Mouse (Mus musculus): ENCODE measurements around the gene Asic1. TPM values are rescaled to one million over a fixed set of nuclear protein-coding genes. Genes with fewer than 3 reads are reported as not detected.

Gene Asic1
- total RNA-seq, 2 experiments from 2014 or later = 0.49 TPM; not detected in 1

DNA sequence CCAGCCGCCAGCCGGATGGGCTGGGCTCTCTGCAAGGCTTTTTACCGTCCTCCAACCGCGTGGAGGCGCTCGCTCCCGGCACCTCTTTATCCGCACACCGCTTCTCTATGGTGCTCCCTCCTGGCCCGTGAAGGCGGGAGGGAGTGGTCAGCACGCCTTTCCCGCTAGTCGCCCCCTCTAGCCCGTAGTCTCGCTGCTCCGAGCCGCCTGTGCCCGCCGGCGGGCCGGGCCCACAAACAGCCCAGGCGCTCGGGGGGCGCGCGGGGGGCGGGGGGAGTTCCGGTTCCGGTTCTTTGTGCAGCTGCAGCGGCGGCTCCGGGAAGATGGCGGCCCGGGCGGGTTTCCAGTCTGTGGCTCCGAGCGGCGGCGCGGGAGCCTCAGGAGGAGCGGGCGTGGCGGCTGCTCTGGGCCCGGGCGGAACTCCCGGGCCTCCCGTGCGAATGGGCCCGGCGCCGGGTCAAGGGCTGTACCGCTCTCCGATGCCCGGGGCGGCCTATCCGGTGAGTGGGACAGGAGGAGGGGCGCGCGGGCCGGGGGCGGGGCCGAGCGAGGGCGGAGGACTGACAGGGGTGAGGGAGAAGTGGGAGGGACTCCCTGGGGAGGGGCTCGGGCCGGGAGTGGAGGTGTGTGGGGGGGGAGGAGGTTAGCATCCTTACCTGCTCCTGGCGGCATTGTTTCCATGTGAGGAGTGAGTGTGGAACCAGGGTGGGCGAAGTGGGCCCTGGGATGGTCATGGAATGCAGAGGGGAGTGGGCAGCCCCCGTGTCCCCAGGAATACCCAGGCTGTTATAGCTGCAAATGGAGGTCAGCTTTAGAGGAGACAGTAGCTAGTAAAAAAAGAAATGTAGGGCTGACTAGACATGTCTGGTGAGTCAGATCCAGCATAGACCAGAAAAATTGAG lies 32.1 kb downstream of the Asic1 start, which contains the start of gene Smarcd1:
Smarcd1 (plus strand) TSS at position 131 of the 902 bp plus-strand sequence.
- DNase-seq = peak; percentile 96 to 97

DNA sequence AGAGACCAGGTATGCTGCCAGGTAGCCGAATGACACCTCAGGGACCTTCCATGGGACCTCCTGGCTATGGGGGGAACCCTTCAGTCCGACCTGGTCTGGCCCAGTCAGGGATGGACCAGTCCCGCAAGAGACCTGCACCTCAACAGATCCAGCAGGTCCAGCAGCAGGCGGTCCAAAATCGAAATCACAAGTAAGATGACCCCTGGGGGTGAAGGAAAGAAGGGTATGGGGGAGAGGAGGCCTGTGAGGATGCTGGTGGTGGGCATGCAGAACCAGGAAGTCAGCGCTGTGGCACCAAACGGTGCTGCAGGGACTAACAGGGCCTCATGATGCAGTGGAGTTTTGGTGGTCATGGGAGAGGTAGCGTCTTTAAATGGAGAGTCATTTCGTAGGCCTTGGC lies 32.9 kb downstream of the Asic1 start:
- peak in 1 of 2 experiments; percentile 21 for DNase-seq

DNA sequence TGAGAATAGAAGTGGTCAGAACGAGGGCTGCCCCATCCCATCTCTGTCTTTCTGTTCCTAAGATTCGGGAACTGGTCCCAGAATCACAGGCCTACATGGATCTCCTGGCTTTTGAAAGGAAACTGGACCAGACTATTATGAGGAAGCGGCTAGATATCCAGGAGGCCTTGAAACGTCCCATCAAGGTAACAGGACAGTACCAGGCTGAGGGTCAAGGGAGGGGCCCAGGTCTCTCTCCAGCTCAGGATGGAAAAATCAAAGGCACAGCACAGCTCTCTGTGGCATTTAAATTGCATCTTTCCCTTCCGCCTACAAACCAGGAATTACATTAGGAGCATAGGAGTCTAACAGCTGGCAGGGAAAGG lies 33.5 kb downstream of the Asic1 start:
- DNase-seq = no peak

DNA sequence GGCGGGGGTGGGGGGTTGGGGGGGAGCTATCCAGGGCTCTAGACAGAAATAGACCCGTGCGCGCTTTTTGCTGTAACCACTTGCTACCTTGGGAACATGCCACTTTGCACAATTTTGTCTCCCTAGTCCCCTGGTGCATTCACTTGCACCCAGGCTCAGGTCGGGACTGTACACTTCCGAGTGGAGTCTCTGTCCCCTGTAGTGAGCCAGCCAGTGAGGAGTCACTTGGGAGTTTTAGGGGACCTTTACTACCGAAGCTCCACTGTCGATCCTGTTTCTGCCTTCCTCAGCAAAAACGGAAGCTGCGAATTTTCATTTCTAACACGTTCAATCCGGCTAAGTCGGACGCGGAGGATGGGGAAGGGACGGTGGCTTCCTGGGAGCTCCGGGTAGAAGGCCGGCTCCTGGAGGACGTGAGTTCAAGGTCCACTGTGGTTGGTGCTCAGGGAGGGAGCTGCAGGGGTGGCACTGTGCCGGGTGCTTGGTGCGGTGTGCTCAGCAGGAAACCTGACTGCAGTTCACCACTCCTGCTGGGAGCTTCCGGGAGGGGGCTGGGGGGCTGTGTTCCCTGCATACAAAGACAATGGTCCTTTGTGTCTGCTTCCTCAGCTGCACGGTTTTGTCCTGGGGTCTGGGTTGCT lies 34.0 kb downstream of the Asic1 start:
- peak in 1 of 2 experiments; percentile 51 for DNase-seq

DNA sequence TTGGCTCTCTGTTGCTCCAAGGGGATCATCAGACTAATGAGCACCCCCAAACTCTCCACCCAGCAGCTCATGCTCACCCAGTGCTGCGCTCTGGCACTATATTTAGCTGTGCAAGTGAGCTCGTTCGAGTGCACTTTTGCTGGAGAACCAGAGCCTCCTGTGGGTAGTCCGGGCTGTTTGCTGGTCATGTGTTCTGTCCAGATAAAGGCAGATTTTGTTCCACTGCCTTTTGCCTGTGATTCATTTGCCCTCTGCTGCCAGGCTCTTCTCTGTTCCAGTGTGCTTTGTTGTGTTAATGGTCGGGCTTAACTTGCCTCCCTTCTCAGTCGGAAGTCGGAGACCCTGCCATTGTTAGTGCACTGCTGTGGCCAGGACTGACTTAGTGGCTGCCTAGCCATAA lies 34.7 kb downstream of the Asic1 start:
- DNase-seq = peak; percentile 66 to 79

DNA sequence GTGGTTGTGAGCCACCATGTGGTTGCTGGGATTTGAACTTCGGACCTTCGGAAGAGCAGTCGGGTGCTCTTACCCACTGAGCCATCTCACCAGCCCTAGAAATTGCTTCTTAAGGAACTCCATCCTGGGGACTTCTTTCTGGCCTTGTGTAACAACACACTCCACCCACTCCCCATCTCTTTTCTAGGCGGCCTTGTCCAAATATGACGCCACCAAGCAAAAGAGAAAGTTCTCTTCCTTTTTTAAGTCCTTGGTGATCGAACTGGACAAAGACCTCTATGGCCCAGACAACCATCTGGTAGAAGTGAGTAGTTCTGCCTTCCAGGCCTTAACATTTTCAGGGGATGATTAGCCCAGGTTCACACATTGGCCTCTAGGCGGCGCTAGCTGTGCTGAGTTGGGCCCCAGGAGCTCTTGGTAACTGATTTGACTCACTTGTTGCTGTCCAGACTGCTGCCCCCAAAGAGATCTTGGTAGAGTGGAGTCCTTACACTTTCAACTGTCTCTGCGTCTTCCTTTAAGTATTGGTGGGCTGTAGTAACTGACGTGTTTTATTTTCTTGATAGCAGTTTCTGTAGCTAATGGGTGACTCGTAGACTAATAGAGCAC lies 35.4 kb downstream of the Asic1 start, which contains the start of gene Gm17349:
Gm17349 (minus strand) TSS at position 51 of the 609 bp plus-strand sequence.
- peak; percentile 55 to 77 for DNase-seq

DNA sequence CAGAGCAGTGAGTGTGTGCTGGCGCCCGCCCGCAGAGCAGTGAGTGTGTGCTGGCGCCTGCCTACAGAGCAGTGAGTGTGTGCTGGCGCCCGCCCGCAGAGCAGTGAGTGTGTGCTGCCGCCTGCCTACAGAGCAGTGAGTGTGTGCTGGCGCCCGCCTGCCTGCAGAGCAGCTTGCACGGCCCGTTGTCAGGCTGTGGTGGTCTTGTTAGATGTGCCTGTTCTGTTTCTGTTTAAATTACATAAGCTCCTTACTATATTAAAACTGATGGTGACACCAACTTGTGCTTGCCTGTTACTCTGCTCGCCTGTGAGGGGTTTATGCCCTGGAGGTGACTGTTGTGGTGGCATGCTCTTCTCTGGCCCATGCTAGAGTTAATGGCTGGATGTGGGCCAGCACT lies 38.0 kb downstream of the Asic1 start:
- no peak for DNase-seq

DNA sequence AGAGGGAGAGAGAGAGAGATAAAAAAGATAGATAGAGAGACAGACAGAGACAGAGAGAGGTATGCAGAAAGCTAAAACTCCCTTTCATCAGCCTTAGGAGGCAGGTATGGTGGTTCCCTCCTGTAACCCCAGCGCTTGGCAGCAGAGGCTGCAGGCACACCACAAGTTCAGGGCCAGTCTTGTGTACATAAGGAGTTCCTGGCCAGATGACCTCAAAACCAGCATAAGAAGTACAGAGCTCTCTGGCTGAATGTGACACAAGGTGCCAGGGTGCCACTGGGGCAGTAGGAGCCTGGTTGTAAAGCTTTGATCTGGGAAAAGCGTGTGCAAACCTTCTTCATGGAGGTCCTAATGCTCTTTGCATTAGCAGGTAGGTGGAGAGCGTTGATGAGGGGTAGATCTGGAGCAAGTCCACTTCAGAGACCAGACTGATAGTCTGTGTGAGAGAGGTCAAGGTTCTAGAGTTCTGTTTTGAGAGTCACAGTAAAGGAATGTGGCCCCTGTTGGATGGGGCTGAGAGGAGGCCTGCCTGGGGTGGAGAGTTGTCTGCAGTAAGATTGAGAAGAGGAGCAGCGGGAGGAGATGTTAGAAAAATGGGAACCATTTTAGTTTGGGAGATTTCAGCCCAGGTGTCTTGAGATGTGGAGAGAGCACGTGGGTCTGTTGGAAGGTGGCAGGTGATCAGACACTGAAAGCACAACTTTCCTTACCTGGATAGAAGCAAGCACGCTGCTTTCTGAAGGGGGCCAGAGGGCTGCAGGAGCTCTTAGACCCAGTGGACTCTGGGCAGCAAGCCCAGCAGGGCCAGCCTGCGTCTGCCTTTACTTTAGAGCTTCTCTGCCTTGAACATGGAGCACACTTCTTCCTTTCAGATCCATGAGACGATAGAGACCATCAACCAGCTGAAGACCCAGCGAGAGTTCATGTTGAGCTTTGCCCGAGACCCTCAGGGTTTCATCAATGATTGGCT lies 40.3 kb downstream of the Asic1 start:
- DNase-seq = no peak

DNA sequence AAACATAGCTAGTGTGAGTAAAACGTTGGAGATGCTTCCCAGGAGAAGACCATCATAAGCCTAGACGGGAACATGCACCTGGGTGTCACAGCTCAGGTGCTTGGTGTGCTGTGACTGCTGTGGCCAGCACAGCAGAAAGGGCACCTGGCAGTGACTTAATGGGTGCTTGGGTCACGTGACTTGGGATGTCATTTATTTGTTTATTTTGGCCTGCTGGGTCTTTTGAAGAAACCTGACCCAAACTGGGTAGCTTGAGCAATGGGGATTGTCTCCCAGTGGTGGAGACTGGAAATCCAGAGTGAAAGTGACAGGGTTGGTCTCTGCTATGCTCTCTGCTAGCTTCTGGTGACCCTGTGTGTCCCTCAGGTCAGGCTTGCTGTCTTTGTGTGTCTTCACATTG lies 41.3 kb downstream of the Asic1 start:
- no peak for DNase-seq

DNA sequence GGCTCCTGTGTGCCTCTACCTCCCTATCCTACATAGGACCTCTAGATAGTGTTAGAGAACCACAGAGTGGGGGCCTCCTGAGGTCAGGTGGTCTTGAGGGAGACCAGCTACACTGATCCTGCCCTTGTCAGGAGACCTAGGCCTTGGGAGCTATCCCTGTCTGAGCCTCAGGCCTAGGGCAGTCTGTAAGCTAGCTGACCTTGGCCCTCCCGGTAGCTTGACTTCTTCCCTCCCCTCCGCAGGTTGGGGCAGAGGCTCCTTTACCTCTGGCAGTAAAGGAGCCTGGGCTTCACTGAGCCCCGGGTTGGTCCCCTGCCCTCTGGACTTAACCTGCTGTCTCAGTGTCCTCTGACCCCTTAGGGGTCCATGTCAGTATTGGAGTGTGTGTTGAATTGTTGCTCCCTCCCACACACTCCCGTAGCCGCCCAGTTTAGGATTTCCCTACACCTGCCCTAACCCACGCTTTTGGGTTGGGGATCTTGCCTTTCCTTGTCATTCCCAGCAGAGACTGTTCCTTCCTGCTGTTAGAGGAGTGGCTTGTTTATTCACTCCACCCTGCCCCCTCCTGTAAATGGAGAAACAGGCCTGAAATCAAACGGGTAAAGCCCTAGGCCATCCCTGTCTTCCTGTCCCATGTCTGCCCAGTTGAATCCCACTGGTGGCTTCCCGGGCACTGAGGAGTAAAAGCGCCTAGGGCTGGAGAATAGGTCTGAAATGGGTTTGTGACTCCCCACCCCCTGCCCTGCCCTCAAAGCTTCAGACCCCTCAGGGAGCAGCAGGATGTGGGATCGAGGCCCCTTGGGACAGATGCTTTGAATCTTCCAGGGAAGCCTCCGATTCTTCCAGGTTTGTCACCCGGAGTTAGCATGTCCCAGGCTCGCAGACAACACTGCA lies 42.7 kb downstream of the Asic1 start:
- DNase-seq = no peak

DNA sequence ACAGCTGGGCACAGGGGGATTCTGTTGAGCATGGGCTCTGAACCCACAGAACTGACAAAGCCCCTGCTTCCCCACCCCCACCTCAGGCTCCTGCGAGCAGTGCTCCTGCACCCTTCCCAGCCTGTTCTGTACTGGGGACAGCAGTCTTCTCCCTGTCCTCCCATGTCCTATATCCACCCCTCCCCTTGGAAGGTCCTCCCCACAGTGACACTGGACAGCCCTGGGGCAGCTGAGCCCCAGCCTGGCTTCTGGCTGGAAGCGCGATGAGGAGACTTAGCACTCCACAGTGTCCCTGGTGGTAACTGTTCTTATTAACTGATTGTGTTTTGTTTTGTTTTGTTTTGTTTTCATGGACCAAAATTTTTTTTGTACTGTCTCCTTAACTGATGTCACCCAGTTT lies 43.4 kb downstream of the Asic1 start:
- DNase-seq = no peak

DNA sequence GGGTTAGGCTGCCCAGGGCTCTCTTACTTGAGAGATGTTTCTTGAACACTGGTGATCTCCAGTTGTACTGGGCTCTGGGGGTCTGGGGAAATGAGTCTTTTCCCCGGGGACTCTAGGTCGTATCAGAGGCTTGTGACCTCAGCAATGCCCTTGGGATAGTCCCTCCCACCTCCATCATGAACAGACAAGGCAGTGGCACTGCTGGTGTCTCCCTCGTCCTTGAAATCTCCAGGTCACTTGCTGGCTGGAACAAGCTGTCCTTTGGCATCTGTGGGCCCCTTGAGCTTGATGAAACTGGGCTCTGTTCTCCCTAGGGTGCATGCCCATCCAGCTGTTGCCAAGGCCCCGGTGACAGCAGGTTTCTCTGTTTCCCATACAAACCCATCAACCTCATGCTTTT lies 44.0 kb downstream of the Asic1 start:
- peak; percentile 54 to 65 for DNase-seq

DNA sequence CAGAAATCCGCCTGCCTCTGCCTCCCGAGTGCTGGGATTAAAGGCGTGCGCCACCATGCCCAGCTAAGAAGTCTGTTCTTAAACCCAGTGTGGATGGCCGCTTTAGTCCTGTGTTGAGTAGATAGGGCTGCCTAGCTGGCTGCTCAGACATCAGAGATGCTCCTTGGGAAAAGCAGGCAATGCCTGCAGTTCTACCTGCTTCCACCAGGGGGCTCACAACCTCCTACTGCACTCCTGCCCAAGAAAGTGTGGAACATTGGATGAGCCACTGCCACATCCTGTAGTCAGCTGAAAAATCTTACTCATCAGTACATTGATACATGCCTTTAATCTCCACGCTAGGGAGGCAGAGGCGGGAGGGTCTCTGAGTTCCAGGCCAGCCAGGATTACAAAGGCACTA lies 44.7 kb downstream of the Asic1 start:
- DNase-seq = peak; percentile 81 to 87

DNA sequence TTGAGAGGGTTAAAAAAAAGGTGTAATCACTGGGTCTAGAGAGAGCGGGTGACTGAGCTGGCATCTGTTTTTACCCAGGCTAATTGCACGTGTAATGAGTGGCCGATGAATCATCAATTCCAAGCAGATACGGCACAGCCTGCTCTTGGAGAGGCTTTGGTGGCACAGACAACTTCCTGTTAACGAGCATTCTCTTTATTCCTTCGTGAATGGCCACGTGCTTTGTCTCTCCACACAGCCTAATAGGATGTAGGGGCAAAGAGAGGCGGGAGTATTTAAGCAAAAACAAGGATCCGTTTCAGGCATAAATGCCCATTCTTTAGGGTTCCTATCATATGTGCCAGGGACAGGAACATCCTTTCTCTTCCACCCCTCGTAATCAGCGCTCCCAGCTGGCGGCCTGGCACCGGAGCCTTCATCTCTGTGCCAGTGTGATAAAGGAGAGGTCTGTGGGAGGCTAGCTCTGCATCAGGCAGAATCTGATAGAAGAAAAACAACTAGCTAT lies 45.2 kb downstream of the Asic1 start:
- peak in 1 of 2 experiments; percentile 38 for DNase-seq

DNA sequence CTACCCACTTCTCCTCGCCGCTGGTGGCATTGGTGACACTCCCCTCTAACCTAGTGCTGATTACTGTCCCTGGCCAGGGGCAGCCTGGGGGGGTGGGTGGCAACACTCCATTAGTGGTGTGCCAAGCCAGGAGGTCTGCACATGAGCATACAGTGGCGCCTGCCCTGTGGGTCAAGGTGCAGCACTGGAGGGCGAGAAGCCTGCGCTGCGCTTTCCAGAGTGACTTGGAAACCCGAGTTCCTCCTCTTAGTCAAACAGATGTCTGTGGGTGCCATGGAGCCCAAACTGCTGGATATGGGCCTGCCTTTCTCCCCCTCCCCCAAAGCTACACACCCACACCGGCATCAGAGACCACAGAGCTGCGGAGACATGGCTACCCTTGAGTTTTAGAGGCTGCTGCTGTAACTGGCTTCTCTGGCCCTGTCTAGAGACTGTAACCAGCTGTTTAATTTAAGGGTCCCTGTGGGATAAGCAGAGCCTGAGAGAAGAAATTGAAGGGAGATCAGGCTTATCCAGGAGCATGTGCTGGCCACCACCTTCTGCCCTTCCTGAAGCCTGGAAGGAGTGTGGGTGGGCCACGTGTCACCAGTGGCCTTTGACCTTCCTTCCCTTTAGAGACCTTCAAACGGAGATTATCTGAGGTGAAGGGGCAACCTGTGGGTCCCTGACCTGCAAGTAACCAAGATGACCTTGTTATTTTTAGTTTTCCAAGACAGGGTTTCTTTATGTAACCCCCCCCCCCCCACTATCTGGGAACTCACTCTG lies 46.0 kb downstream of the Asic1 start:
- no peak for DNase-seq

DNA sequence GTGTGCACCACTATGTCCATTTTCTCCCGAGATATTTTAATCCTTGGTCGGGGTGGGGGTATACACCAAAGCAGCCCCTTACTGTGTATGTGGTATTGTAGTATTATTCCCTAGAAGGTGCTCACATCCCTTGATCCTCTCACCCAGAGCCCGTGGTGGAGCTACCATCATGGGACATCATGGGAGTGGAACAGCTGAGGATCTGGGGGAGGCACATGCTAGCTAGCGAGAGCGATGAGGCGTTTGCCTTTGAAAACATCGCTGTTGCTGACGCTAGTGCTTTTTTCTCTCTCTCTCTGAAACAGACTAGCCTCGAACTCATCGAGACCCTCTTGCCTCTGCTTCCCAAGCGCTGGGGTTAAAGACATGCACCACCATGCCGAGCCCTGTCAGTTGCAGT lies 46.6 kb downstream of the Asic1 start:
- DNase-seq = no peak

DNA sequence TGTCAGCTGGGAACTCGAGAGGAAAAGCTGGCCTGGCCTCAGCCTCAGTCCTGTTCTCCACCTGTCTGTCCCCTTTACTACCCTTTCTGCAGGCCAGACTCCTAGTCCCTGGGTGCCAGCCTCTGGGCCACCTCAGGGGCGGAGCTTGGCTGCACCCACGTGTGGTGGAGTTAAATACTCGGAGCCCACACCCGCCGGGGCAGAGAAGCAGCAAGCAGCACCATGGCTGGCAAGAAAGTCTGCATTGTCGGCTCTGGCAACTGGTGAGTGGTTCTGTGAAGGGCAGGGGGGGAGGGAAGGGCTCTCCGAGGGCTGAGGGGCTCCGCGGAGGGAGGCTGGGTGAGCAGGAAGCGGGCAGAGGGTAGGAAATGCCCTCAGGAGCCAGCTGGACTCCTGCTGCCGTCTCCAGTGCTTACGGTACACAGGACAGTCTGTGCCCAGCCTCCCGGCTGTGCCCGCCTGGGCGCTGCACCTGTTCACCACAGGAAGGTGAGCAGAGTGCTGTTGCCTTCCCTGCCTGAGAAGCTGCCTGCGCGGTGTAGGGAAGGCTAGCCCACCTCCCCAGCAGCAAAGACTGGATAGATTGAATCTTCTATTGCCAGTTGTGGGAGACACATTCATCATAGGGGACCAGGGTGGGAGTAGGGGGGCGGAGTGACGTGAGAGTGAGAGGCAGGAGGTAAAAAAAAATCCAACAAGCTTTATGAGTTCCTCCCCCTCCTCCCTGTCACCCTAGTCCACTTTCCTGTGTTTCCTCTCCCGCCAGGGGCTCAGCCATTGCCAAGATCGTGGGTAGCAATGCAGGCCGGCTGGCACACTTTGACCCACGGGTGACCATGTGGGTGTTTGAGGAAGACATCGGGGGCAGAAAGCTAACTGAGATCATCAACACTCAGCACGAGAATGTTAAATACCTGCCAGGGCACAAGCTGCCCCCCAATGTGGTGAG lies 47.5 kb downstream of the Asic1 start, which contains the start of gene Gpd1:
Gpd1 (plus strand) TSS at position 130 of the 949 bp plus-strand sequence.
- peak; percentile 67 to 74 for DNase-seq

DNA sequence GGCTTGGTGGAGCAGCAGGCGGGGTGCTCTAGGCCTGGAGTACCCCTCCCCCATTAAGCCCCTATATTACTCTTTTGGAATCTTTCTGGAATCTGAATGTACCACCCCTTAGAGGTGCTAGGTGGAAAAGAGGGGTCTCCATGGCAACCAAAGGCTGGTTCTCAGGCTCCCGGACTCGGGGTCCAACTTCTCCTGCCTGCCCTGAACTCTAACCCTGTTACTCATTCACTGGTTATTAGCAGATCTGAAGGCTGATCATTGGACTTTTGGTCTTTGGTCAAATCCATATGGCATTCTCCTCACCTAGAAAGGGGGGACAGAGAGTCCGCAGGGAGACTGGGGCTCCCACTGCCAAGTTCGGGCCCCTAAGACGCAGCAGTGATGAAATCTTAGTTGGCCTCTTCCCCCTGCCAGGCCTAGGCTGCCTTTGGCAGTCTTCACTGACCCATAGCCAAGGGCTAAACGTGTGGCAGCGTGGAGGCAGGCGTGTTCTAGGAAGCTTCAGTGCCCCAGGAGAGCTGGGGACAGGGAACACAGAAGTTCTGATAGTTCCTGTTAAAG lies 48.4 kb downstream of the Asic1 start:
- peak; percentile 45 to 59 for DNase-seq

Data from heart, adult 18-20 months (tissue).